Mouse (Mus musculus) kidney, embryonic 16.5 days (tissue): ENCODE data around the gene Ppia. TPM values are rescaled to one million over a fixed set of nuclear protein-coding genes. Genes with fewer than 3 reads are reported as not detected.
A peak's percentile ranks its signal among the peaks of the same experiment; 100 is the strongest.

Source experiments
- ATAC-seq: fragments of 200-750 bp; cut with Nextera tagmentation; 2 replicates; pipeline ENCODE4 v1.8.0; 2017; ENCODE audit warnings: moderate TSS enrichment; ENCODE audit not compliant: low FRiP score, low TSS enrichment
- H3K27ac ChIP-seq: fragments of 300-500 bp; sonication (generic); 2 replicates; pipeline ENCODE4 v1.5.1; 2014; ENCODE audit warnings: low read length
- H3K27me3 ChIP-seq: fragments of 300-500 bp; sonication (generic); 2 replicates; pipeline ENCODE4 v1.6.1; 2014; ENCODE audit warnings: low read length, control low read depth, mixed read lengths; ENCODE audit not compliant: insufficient read depth
- H3K36me3 ChIP-seq: fragments of 300-500 bp; sonication (generic); 2 replicates; pipeline ENCODE4 v1.6.1; 2014; ENCODE audit warnings: low read length, control low read depth, mixed read lengths; ENCODE audit not compliant: insufficient read depth
- H3K4me1 ChIP-seq: fragments of 300-500 bp; sonication (generic); 2 replicates; pipeline ENCODE4 v1.6.1; 2014; ENCODE audit warnings: low read length, control low read depth, mixed read lengths; ENCODE audit not compliant: insufficient read depth
- H3K4me2 ChIP-seq: fragments of 300-500 bp; sonication (generic); replicated peaks from 2 replicates; pipeline ENCODE4 v1.6.1; 2014; ENCODE audit warnings: low read depth, low read length
- H3K4me3 ChIP-seq: fragments of 300-500 bp; sonication (generic); 2 replicates; pipeline ENCODE4 v1.5.1; 2014; ENCODE audit warnings: mild to moderate bottlenecking, low read length
- H3K9ac ChIP-seq: fragments of 300-500 bp; sonication (generic); replicated peaks from 2 replicates; pipeline ENCODE4 v1.6.1; 2014; ENCODE audit warnings: low read length
- H3K9me3 ChIP-seq: fragments of 300-500 bp; sonication (generic); 2 replicates; pipeline ENCODE4 v1.6.1; 2016; ENCODE audit warnings: low read length, control low read depth
- WGBS: fragments of 180-500 bp; shearing (Covaris S2); extraction: QIAGEN DNeasy Blood & Tissue Kit; methylation state at CpG from one replicate; pipeline ENCODE4 v1.1.7; 2014; 5-methylcytosine and 5-hydroxymethylcytosine counted together
- polyA plus RNA-seq: library from polyadenylated mRNA; unstranded; fragments of >200 nt; fragmentation: Nextera tagmentation; extraction: Ambion mirVana; gene quantifications from 2 replicates; pipeline ENCODE4 v1.2.1, GENCODE M21; 2015

Gene Ppia
- polyA plus RNA-seq, 1 experiment from 2014 or later, result 4,942 TPM

DNA sequence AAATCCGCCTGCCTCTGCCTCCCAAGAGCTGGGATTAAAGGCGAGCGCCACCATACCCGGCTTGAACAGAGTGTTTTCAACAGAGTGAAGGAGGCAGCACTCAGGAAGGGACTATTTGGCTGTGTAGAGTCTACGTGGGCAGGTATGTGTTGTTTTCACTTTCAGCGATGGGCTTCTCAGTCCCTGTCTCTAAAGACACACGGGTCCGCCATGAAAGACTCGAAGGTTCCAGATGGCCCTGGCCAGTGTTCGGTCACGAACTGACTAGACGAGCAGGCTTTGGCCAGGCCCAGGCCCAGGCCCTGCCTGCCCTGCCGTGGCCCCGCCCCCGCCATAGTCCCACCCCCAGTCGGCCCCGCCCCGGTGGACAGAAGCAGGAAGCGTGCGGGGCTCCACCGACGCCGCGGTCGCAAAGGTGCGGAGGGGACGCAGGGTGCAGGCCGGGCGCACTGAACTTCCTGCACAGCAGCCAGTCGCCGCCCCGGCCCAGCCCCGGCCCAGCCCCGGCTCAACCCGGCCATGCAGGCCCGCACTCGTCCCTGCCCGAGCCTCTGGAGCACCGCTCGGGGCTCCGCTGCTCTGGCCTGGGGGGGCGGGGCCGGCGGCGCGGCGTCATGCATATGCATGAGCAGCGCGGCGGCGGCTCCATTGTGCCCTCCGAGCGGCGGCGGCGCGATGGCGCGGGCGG is 26.4 kb upstream of the Ppia start, which contains the start of gene Zmiz2:
Gene Zmiz2 (plus strand): TSS at position 349 of the 688 bp plus-strand sequence.
- Histone ChIP-seq H3K36me3 (no peaks in the 10 kb centered on the region), H3K4me2 (peak within 1 kb of the TSS; percentile 85)
- WGBS, result 8% methylated on average over 40 of the region's 60 CpGs

DNA sequence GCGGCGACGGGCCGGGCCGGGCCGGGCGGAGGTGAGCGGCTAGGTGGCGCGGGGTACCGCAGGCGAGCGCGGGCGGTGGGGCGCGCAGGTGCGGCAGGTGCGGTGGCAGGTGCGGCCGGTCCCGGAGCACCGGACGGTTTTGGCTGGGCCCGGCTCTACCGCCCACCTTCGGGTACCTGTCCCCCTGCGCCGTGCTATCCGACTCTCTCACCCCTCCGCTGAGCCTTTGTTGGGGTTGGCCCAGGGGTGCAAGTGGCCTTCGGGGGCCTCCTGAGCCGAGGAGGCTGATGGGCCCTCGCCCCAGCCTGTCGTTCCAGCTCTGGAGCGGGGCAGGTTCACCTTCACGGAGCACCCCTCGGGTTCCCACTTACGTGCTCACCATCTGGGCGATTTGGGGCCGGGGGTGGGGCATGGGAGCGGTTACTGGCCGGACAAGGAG is 25.7 kb upstream of the Ppia start:
- peak overlapping the region; percentile 97 for H3K27ac ChIP-seq
- H3K9ac ChIP-seq, result peak overlapping the region; percentile 90
- H3K4me3 ChIP-seq, result peak overlapping the region; percentile 95
- H3K27me3 ChIP-seq, result no peaks in the 10 kb centered on the region
- ATAC-seq, result no peak; the same call in 1 of the 2 replicates
- H3K36me3 ChIP-seq, result no peaks in the 10 kb centered on the region
- H3K4me2 ChIP-seq, result peak overlapping the region; percentile 85
- H3K4me1 ChIP-seq, result peaks cover 12% of the 10 kb centered on the region
- 1% methylated on average over 21 of the region's 43 CpGs for WGBS
- H3K9me3 ChIP-seq, result no peaks in the 10 kb centered on the region

More for the DNA sequence above, 26.4 kb upstream of the Ppia start, which contains the start of gene Zmiz2:
- Histone ChIP-seq H3K9me3 (no peaks in the 10 kb centered on the region), H3K27ac (peak within 1 kb of the TSS; percentile 97), H3K27me3 (no peaks in the 10 kb centered on the region), H3K4me3 (peak within 1 kb of the TSS; percentile 95), H3K4me1 (peaks cover 12% of the 10 kb centered on the region), H3K9ac (peak within 1 kb of the TSS; percentile 90)
- peak; percentile 99 for ATAC-seq

DNA sequence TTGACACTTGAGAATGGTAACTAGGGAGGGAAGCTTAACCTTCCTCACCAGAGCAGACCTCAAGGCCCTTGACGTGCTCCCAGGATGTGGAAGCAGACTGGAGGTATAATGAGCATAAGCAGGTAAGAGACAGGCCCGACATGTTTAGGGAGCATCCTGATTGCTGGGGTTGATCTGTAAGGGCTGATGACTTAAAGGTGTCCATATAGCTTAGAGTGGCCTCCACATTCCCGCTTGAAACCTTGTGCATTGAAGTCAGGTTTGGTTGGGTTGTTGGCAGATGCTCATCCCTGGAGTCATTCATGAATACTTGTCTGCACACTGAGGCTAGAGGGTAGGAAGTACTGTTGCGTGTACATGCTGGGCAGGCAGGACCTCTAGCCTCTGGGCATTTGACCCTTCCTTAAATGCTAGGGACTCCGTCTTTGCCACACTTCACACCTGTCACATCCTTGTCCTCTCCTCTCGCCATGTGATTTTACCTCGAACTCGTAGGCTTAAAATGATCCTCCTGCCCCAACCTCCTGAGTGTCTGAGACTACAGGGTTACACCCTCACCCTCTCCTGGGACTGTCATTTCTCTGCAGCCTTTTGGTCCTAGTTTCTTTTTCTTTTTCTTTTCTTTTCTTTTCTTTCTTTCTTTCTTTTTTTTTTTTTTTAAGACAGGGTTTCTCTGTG is 24.7 kb upstream of the Ppia start:
- Histone ChIP-seq H3K4me2 (peak overlapping the region; percentile 85), H3K9ac (peak overlapping the region; percentile 90), H3K4me3 (peak overlapping the region; percentile 95), H3K27ac (no peak overlapping the region), H3K36me3 (no peaks in the 10 kb centered on the region; the same call in 1 of the 2 replicates), H3K4me1 (peaks cover 12% of the 10 kb centered on the region), H3K27me3 (no peaks in the 10 kb centered on the region), H3K9me3 (no peaks in the 10 kb centered on the region)
- 77% methylated on average over 8 of the region's 8 CpGs for WGBS
- ATAC-seq, result no peak

DNA sequence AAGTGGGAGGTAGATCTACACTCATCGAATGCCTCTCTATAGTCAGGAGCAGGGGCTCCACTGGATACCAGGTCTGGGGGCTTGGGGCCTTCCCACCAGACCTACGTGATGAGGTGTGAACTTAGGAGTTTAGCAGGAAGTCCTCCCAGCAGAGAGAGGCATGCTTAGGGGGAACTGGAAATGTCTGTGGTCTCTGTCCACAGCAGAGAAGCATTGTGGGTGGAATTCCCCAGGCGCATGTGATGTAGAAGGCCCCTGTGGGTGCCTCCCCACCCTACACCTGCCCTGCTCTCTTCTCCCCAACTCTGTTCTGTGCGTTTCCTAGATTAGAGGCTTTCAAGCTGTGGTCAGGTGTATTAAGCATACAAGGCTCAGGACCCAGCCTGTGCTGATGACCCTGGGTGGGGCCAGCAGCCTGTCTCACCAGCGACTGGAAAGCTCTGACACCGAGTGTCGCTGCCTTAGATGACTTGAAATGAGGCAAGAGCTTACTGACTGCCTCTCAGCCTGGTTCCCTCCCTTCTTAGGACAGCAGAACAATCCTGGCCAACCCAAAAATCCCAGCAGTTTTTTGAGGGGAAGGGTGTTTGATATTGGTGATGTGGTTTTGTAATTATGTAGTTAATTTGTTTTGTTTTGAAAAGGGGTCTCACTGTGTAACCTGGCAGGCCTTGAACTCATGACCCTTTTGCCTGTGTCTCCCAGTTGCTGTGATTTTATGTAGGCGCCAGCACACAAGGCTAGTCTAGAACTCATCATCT is 23.5 kb upstream of the Ppia start:
- Histone ChIP-seq H3K27me3 (no peaks in the 10 kb centered on the region), H3K4me2 (no peak overlapping the region), H3K9ac (no peak overlapping the region)

DNA sequence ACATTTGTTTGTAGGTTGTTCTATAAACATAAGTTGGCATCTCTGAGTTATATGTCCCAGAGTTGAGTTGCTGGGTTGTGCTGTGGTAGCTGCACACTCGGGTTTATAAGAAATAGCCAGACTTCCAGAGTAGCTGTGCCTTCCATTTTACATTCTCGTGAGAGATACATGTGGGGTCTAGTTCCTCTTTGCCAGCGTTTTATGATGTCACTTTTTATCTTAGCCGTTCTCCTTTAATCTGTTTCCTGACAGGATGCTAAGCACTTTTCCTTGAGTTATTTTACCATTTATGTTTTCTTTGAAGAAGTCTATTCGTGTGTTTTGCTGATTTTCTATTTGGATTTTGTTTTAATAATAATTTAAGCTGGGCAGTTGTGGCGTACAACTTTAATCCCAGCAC is 22.4 kb upstream of the Ppia start:
- no peak overlapping the region for H3K4me3 ChIP-seq
- peaks cover 12% of the 10 kb centered on the region for H3K4me1 ChIP-seq
- peaks cover 20% of the 10 kb centered on the region for H3K36me3 ChIP-seq
- H3K27me3 ChIP-seq, result no peaks in the 10 kb centered on the region
- H3K4me2 ChIP-seq, result no peak overlapping the region
- H3K27ac ChIP-seq, result no peak overlapping the region
- WGBS, result 80% methylated on average over 6 of the region's 6 CpGs
- H3K9me3 ChIP-seq, result no peaks in the 10 kb centered on the region
- H3K9ac ChIP-seq, result no peak overlapping the region
- no peak for ATAC-seq

More for the DNA sequence above, 23.5 kb upstream of the Ppia start:
- no peak for ATAC-seq
- Histone ChIP-seq H3K9me3 (no peaks in the 10 kb centered on the region), H3K4me1 (peaks cover 12% of the 10 kb centered on the region), H3K27ac (no peak overlapping the region), H3K4me3 (no peak overlapping the region), H3K36me3 (peaks cover 9% of the 10 kb centered on the region)
- 87% methylated on average over 8 of the region's 8 CpGs for whole genome bisulfite sequencing

DNA sequence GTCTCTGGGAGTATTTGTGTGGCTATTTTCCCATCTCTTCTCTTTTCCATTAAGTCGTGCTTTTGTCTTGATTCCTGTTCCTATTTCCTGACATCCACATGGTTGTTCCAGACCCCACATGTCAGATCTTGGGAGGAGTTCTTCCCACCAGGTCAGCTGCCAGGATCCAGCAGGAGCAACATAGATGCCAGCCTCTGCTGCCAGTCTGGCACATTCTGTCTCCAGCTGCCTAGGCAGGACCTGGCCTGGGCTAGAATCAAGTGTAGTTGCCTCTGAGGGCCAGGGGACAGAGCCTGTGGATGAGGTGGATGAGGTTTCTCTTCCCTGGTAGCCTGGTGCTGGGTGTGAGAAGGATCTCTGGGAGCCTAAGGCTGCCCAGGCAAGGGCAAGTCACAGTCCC is 21.4 kb upstream of the Ppia start:
- Histone ChIP-seq H3K27me3 (no peaks in the 10 kb centered on the region), H3K27ac (no peak overlapping the region), H3K36me3 (peaks cover 29% of the 10 kb centered on the region), H3K9me3 (no peaks in the 10 kb centered on the region), H3K9ac (no peak overlapping the region), H3K4me3 (no peak overlapping the region), H3K4me2 (no peak overlapping the region), H3K4me1 (peaks cover 12% of the 10 kb centered on the region)
- 70% methylated on average over 1 of the region's 1 CpGs for WGBS
- ATAC-seq, result no peak

DNA sequence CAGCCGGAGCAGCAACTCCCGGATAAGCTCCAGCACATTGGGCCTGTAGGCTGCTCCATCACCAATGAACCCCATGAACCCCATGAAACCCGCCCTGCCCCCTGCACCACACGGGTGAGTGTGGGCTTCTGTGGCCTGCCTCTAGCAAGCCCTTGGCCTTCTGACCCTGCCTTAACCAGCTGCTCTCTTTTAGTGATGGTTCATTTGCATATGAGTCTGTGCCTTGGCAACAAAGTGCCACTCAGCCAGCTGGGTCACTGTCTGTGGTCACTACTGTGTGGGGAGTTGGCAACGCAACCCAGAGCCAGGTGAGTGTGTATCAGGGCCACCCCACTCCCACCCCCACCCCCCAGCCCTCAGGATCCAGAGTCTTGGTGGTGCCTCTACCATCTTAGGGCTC is 19.7 kb upstream of the Ppia start:
- Histone ChIP-seq H3K27me3 (no peaks in the 10 kb centered on the region), H3K4me3 (no peak overlapping the region), H3K9me3 (no peaks in the 10 kb centered on the region), H3K4me1 (peaks cover 4% of the 10 kb centered on the region; the same call in 1 of the 2 replicates), H3K36me3 (peaks cover 44% of the 10 kb centered on the region), H3K4me2 (no peak overlapping the region), H3K9ac (no peak overlapping the region), H3K27ac (no peak overlapping the region)
- ATAC-seq, result no peak
- WGBS, result 90% methylated on average over 5 of the region's 5 CpGs

DNA sequence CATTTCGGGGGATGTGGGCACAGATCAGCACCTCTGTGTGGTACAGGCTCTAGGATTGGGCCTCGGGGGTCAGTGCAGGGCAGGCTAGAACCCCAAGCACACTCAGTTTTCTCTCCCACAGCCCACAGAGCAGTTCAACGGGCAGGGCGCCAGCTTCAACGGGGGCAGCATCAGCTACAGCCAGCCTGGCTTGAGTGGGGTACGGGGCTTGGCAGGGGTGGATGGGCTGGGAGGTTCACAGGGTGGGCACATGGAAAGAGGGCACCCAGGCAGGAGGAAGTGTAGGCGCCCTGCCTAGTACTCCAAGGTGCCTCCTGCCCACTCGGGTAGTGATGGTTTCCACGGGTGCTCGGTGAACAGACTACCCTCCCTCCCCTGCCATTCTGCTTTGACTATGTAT is 17.1 kb upstream of the Ppia start:
- no peak overlapping the region for H3K4me2 ChIP-seq
- no peak overlapping the region for H3K4me3 ChIP-seq
- peaks cover 70% of the 10 kb centered on the region for H3K36me3 ChIP-seq
- ATAC-seq, result no peak
- no peak overlapping the region for H3K9ac ChIP-seq
- no peaks in the 10 kb centered on the region for H3K4me1 ChIP-seq
- H3K9me3 ChIP-seq, result no peaks in the 10 kb centered on the region
- no peaks in the 10 kb centered on the region for H3K27me3 ChIP-seq
- 92% methylated on average over 10 of the region's 10 CpGs for WGBS
- H3K27ac ChIP-seq, result no peak overlapping the region

DNA sequence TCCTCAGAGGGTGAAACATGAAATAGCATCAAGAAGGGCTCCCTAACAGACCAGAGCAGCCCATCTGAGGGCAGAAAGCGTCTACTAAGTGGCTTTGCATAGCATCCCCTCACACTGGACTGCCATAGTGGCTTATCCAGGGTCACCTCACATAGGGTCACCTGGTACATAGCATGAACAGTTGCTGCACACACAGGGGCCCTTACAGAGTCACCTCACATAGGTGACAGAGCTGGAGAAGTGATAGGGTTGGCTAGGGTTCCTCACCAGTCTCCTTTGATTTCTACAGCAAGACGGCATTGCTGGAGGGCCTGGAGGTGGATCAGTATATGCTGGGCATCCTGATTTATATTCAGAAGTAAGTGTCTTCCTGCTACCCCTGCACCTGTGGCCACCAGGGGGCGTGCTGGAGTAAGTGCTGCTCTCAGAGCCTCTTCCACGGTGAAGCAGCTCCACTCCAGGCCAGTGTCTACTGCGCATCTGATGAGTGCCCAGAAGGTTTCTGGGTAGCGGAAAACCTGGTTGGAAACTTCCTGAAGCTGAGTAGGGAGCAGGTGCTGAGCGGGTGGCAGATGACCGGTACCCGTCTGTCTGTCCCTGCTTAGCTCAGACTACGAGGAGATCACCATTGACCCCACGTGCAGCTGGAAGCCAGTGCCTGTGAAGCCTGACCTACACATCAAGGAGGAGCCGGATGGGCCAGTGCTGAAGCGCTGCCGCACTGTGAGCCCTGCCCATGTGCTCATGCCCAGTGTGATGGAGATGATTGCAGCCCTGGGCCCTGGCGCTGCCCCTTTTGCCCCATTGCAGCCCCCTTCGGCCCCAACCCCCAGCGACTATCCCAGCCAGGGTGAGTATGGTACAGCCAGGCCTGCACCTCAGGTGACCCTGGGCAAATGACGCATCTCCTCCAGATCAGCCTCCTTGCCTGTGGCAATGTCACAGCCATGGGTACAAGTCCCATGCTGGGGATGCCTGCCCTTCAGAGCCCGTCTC is 12.4 kb upstream of the Ppia start:
- H3K4me2 ChIP-seq, result no peak overlapping the region
- WGBS, result 88% methylated on average over 19 of the region's 19 CpGs
- H3K27ac ChIP-seq, result no peak overlapping the region
- H3K36me3 ChIP-seq, result peaks cover 77% of the 10 kb centered on the region
- H3K4me1 ChIP-seq, result peaks cover 30% of the 10 kb centered on the region
- no peaks in the 10 kb centered on the region for H3K27me3 ChIP-seq
- H3K9me3 ChIP-seq, result no peaks in the 10 kb centered on the region
- no peak overlapping the region for H3K4me3 ChIP-seq
- ATAC-seq, result no peak
- H3K9ac ChIP-seq, result no peak overlapping the region
